Mouse (Mus musculus) CD8-positive naive resting alpha-beta T cell, adult 2 months (primary cell): Measurements from ENCODE around the gene Olfr1564.
"Not testable (repeated sequence)": the region's sequence is repeated elsewhere in the genome, so short reads cannot be mapped to it uniquely, and the experiment has no call there.

Experiments
- DNase-seq, 2 experiments: peaks; one replicate each; pipeline ENCODE4 v3.0.0; 2022; ENCODE audit warnings: low read depth in 2 of 2, low spot score in 2 of 2

Olfr1564 gene

DNA sequence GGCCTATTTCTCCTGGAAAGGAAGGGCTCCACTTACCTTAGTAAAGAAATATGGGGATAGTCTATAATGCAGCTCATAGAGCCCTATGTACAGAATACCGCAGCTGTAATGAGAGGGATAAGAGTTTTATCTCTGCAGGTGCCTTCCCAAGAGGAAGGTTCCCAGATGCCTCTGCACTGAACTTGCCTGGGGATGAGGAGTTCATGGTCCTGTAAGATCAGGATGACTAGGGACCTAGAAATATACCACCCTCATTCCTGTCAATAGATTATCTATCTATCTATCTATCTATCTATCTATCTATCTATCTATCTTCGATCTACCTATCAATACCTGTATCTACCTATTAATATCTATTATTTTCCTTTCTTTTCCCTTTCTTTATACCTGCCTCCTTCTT, at the start of gene Olfr1564:
Gene Olfr1564, minus strand, starts transcription at position 101 of the 400 bp plus-strand sequence.
- no peak for DNase-seq

DNA sequence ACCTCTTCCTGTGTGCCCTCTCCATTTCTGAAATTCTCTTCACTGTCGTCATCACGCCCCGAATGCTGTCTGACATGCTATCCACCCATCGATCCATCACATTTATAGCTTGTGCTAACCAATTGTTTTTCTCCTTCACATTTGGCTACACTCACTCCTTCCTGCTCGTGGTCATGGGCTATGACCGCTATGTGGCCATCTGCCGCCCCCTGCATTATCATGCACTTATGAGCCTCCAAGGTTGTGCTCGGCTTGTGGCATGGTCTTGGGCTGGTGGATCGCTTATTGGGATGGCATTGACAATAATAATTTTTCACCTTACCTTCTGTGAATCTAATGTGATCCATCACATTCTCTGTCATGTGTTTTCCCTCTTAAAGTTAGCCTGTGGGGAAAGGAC, 47.4 kb upstream of the Olfr1564 start:
- no peak for DNase-seq

GRCm38 (mm10) chr17:33264376-33264775, 42.9 kb upstream of the Olfr1564 start, which contains the start of gene Olfr63:
Olfr63 (plus strand) TSS chr17:33264676.
- DNase-seq, result no peak

- not testable (repeated sequence) for DNase-seq
Observed at GRCm38 (mm10) chr17:33255319-33255657, 33.8 kb upstream of the Olfr1564 start.

DNA sequence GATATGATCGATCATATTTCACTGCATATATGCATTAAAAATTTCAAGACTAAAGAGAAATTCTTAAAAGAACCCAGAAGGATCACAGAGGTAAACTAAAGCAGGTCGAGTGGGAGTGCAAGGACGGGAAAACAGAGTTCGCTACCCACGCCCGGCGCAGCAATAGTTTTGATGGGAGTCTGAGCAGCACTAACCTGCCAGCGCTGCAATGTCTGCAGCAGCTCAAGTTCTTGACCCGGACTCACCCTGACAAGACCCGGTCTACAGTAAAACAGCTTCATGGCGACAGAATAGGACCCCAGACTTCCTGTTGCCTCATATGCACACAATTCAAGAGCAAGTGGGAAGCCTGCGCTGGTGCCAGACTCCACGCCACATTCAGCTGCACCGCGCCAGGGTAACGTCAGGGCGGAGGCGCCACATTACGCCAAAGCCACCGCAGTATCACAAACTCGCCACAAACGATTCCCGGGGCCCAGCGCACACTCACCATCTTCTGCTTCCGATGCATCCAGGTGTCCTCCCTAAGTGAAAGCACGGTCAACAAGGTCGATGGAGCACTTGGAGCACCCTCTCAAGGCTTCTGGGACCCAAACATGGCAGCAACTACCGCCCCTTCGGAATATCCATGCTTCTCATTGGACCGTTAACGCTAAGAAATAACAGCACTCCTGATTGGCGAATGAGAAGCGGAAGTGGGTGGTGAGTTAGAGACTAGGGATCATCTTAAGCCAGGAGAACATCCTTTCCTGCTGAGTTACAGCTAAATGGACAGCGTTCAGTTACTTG, 33.2 kb upstream of the Olfr1564 start, which contains the start of gene Zfp955a:
Gene Zfp955a, minus strand, starts transcription at position 616 of the 789 bp plus-strand sequence.
- not testable (repeated sequence) for DNase-seq

- not testable (repeated sequence) for DNase-seq
Observed at GRCm38 (mm10) chr17:33236646-33237045, 15.2 kb upstream of the Olfr1564 start.

DNA sequence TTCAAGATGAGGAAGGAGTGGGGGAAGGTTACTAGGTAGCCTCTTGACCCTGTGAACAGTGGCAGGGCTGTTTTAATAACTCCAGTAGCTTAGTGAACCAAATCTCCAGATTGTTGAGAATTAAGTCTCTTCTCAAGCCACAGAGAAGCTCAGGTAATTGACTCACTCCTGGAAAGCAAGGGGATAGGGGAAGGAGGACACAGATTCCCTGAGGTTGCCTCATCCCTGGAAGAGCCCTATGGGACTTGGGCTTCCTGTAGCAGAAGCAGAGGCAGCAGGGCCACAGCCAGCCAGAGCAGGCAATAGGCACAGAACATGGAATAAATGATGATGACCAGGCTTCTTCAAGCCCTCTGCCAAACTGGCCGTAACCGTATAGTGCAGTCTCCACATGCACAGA, 30.5 kb downstream of the Olfr1564 start, which contains the start of gene Olfr239:
Gene Olfr239, plus strand, starts transcription at position 301 of the 400 bp plus-strand sequence.
- not testable (repeated sequence) for DNase-seq

DNA sequence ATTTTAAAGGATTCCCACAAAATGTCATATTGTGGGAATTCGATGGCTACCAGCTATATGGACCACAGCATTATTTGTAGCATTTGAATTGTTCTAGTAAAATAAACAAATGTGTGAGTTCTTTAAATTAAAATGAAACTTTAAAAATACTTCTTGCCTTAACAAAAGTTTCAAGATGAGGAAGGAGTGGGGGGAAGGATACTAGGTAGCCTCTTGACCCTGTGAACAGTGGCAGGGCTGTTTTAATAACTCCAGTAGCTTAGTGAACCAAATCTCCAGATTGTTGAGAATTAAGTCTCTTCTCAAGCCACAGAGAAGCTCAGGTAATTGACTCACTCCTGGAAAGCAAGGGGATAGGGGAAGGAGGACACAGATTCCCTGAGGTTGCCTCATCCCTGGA, 53.3 kb downstream of the Olfr1564 start, which contains the start of gene Olfr55:
Gene Olfr55, plus strand, starts transcription at position 301 of the 400 bp plus-strand sequence.
- not testable (repeated sequence) for DNase-seq
